In genomic region chr5:124830331-124830730, GRCm38 (mm10) we compare ENCODE assay signal across 26 mouse cellular contexts.
"Had no signal": no experiment of that assay in that cellular context is flagged by ENCODE, and none has a peak within 500 bp of the region (broad histone marks: within the 10 kb centered on the region; RNA-seq: fewer than 3 reads in every experiment).

No protein-coding gene starts in this region.

- H3K9me3 ChIP-seq: heart, embryonic 10.5 days; heart, embryonic 12.5 days; hindbrain, embryonic 10.5 days; hindbrain, embryonic 12.5 days; hindbrain, embryonic 15.5 days; intestine, embryonic 15.5 days; limb, embryonic 10.5 days; limb, embryonic 12.5 days had no signal

- H3K36me3 ChIP-seq: heart, embryonic 10.5 days; heart, embryonic 12.5 days; intestine, embryonic 15.5 days had no signal

- H3K9ac ChIP-seq: heart, embryonic 12.5 days; hindbrain, embryonic 12.5 days; hindbrain, embryonic 15.5 days; intestine, embryonic 15.5 days; limb, embryonic 12.5 days; liver, embryonic 14.5 days had no signal

- H3K27me3 ChIP-seq: hindbrain, embryonic 12.5 days; hindbrain, embryonic 15.5 days; intestine, embryonic 15.5 days; limb, embryonic 12.5 days had no signal

- H3K27ac ChIP-seq: gastrocnemius, adult 2 months; heart, embryonic 10.5 days; hindbrain, embryonic 10.5 days; hindbrain, embryonic 12.5 days; hindbrain, embryonic 15.5 days; intestine, embryonic 15.5 days; layer of hippocampus, adult 2 months; left cerebral cortex, adult 2 months; limb, embryonic 10.5 days; limb, embryonic 12.5 days; liver, embryonic 14.5 days had no signal

- H3K4me1 ChIP-seq: heart, embryonic 10.5 days; heart, embryonic 12.5 days; hindbrain, embryonic 10.5 days; hindbrain, embryonic 12.5 days; hindbrain, embryonic 15.5 days; intestine, embryonic 15.5 days; limb, embryonic 10.5 days; limb, embryonic 12.5 days had no signal

- H3K4me3 ChIP-seq: gastrocnemius, adult 2 months; heart, embryonic 10.5 days; heart, embryonic 12.5 days; hindbrain, embryonic 10.5 days; hindbrain, embryonic 12.5 days; hindbrain, embryonic 15.5 days; intestine, embryonic 15.5 days; layer of hippocampus, adult 2 months; left cerebral cortex, adult 2 months; limb, embryonic 10.5 days; limb, embryonic 12.5 days had no signal

- H3K4me2 ChIP-seq: heart, embryonic 12.5 days; hindbrain, embryonic 12.5 days; hindbrain, embryonic 15.5 days; intestine, embryonic 15.5 days; limb, embryonic 12.5 days; liver, embryonic 11.5 days had no signal

- ATAC-seq: inflammation-experienced regulatory T-cells, adult 6 months; intestine, embryonic 15.5 days; intestine, postnatal 0 days had no signal

- DNase-seq: gastrocnemius, adult 2 months; gastrocnemius, postnatal 10 days; gastrocnemius, postnatal 25 days; heart, adult 18-20 months; heart, postnatal 10 days; heart, postnatal 4 days; kidney, adult 18-20 months; kidney, adult 8-10 months; kidney, postnatal 10 days; kidney, postnatal 25 days; kidney, postnatal 4 days; liver had no signal
